Mouse (Mus musculus) liver, embryonic 11.5 days (tissue): ENCODE measurements around the gene Lama4. TPM values are rescaled to one million over a fixed set of nuclear protein-coding genes. Genes with fewer than 3 reads are reported as not detected.
A peak's percentile ranks its signal among the peaks of the same experiment; 100 is the strongest.

Experiments
- ATAC-seq: fragments of 200-750 bp; cut with Nextera tagmentation; replicated peaks from 2 replicates; pipeline ENCODE4 v1.8.0; 2017; ENCODE audit warnings: moderate number of reproducible peaks, mild to moderate bottlenecking, moderate TSS enrichment, moderate library complexity; ENCODE audit not compliant: low FRiP score
- DNase-seq: peaks from one replicate; pipeline ENCODE4 v3.0.0-alpha.2; 2017; ENCODE audit warnings: low spot score
- H3K27ac ChIP-seq: fragments of 300-500 bp; sonication (generic); 2 replicates; pipeline ENCODE4 v1.5.1; 2014; ENCODE audit warnings: mild to moderate bottlenecking, low read depth, low read length, control low read depth
- H3K27me3 ChIP-seq: fragments of 300-500 bp; sonication (generic); replicated peaks from 2 replicates; pipeline ENCODE4 v1.6.1; 2014; ENCODE audit warnings: low read length, mixed read lengths; ENCODE audit not compliant: control insufficient read depth, insufficient read depth
- H3K36me3 ChIP-seq: fragments of 300-500 bp; sonication (generic); 2 replicates; pipeline ENCODE4 v1.6.1; 2014; ENCODE audit warnings: mild to moderate bottlenecking, low read length, moderate library complexity, mixed read lengths; ENCODE audit not compliant: control insufficient read depth, insufficient read depth
- H3K4me1 ChIP-seq: fragments of 300-500 bp; sonication (generic); replicated peaks from 2 replicates; pipeline ENCODE4 v1.6.1; 2014; ENCODE audit warnings: low read length, mixed read lengths; ENCODE audit not compliant: control insufficient read depth, insufficient read depth
- H3K4me2 ChIP-seq: fragments of 300-500 bp; sonication (generic); 2 replicates; pipeline ENCODE4 v1.6.1; 2014; ENCODE audit warnings: mild to moderate bottlenecking, control low read depth, moderate library complexity
- H3K4me3 ChIP-seq: fragments of 300-500 bp; sonication (generic); 2 replicates; pipeline ENCODE4 v1.5.1; 2014; ENCODE audit warnings: low read depth, low read length, control low read depth
- H3K9ac ChIP-seq: fragments of 300-500 bp; sonication (generic); 2 replicates; pipeline ENCODE4 v1.6.1; 2014; ENCODE audit warnings: low read depth, low read length, control low read depth
- H3K9me3 ChIP-seq: fragments of 300-500 bp; sonication (generic); 2 replicates; pipeline ENCODE4 v1.6.1; 2016; ENCODE audit warnings: low read length, inconsistent platforms, mixed read lengths; ENCODE audit not compliant: control insufficient read depth
- WGBS: fragments of 180-500 bp; shearing (Covaris S2); extraction: QIAGEN DNeasy Blood & Tissue Kit; methylation state at CpG from one replicate; pipeline ENCODE4 v1.1.7; 2014; 5-methylcytosine and 5-hydroxymethylcytosine counted together
- polyA plus RNA-seq: library from polyadenylated mRNA; unstranded; fragments of >200 nt; fragmentation: Nextera tagmentation; extraction: Ambion mirVana; gene quantifications from 2 replicates; pipeline ENCODE4 v1.2.1, GENCODE M21; 2014

Gene Lama4
- polyA plus RNA-seq, 1 experiment from 2014 or later = 6.1 TPM

DNA sequence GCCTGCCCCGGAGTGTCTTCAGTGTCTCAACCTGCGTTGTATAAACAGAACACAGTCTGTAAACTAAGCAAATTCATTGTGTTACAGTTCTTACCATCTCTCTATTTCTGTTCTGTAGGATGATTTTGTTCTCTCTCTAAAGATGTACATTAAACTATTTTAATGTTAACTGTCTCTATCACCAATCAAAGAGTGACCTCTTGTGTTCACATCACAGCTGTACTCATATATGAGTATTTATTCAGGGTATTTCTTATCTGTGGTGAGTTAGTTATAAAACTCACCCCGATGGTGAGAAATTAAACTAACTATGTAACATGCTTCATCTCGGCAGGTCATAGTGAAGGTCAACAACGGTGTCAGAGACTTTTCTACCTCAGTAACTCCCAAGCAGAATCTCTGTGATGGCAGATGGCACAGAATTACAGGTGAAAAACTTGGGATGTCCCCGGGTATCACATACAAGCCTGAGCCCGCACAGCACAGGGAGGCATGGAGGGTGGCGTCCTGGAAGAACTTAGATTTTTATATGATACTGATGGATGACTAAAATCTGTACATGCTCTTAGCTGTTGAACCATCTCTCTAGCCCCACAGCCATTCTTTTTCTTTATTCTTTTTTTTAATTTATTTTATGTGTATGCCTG is 139.6 kb downstream of the Lama4 start:
- Histone ChIP-seq H3K4me2 (no peak overlapping the region), H3K4me1 (no peaks in the 10 kb centered on the region), H3K27me3 (no peaks in the 10 kb centered on the region), H3K9ac (no peak overlapping the region), H3K27ac (no peak overlapping the region), H3K9me3 (no peaks in the 10 kb centered on the region), H3K4me3 (no peak overlapping the region), H3K36me3 (no peaks in the 10 kb centered on the region)
- no peak for ATAC-seq
- no peak for DNase-seq
- WGBS = 90% methylated on average over 8 of the region's 8 CpGs

- ATAC-seq (no peak), DNase-seq (no peak)
- Histone ChIP-seq H3K27me3 (no peaks in the 10 kb centered on the region), H3K27ac (no peak overlapping the region), H3K9ac (no peak overlapping the region), H3K4me2 (no peak overlapping the region), H3K4me1 (no peaks in the 10 kb centered on the region), H3K9me3 (no peaks in the 10 kb centered on the region), H3K36me3 (no peaks in the 10 kb centered on the region), H3K4me3 (no peak overlapping the region)
- WGBS = 69% methylated on average over 3 of the region's 3 CpGs
Observed at GRCm38 (mm10) chr10:39106413-39106812, 141.1 kb downstream of the Lama4 start.

- Histone ChIP-seq H3K27me3 (no peaks in the 10 kb centered on the region), H3K27ac (no peak overlapping the region), H3K36me3 (no peaks in the 10 kb centered on the region), H3K4me3 (no peak overlapping the region), H3K4me1 (no peaks in the 10 kb centered on the region), H3K9ac (no peak overlapping the region), H3K9me3 (no peaks in the 10 kb centered on the region), H3K4me2 (no peak overlapping the region)
- ATAC-seq (no peak), DNase-seq (no peak)
- WGBS = 68% methylated on average over 4 of the region's 4 CpGs
Observed at GRCm38 (mm10) chr10:39106935-39107334, 141.6 kb downstream of the Lama4 start.

DNA sequence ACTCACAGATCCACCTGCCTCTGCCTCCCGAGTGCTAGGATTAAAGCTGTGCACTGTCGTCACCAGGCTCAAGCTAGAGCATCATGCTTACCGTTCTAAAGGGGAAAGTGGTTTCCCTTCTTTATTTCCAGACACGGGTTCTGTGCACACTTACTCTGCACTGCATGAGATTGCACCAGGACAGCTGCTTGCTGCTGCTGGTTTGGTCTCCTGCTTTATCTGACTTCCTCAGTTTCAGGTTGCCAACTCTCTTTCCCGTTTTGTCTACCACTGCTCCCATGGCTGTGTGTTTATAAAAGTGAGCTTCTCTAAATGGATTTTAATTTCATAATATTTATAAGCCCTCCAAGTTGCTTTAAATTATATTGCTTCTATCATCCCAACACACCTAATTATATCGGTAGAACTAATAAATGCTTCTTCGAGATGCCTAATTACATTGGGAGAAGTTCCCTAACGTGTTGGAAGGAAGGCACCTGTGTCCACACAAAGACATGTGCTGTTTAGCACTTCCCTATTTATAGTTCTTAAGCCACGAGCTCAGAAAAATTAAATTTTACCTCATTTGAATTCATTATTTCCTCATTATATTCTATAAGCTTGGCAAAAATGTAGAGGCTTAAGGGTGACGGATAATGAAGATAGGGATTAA is 143.6 kb downstream of the Lama4 start:
- Histone ChIP-seq H3K27me3 (no peaks in the 10 kb centered on the region), H3K27ac (no peak overlapping the region), H3K4me3 (no peak overlapping the region), H3K9ac (no peak overlapping the region), H3K9me3 (no peaks in the 10 kb centered on the region), H3K4me1 (no peaks in the 10 kb centered on the region), H3K36me3 (no peaks in the 10 kb centered on the region), H3K4me2 (no peak overlapping the region)
- DNase-seq = no peak
- ATAC-seq = no peak
- 53% methylated on average over 10 of the region's 10 CpGs for WGBS

GRCm38 (mm10) chr10:39109489-39109874 is 144.2 kb downstream of the Lama4 start:
- no peaks in the 10 kb centered on the region for H3K36me3 ChIP-seq
- no peaks in the 10 kb centered on the region for H3K4me1 ChIP-seq
- no peak overlapping the region for H3K4me3 ChIP-seq
- H3K9me3 ChIP-seq = no peaks in the 10 kb centered on the region
- ATAC-seq (no peak), DNase-seq (no peak)
- H3K27ac ChIP-seq = no peak overlapping the region
- no peak overlapping the region for H3K4me2 ChIP-seq
- no peak overlapping the region for H3K9ac ChIP-seq
- 68% methylated on average over 4 of the region's 4 CpGs for WGBS
- H3K27me3 ChIP-seq = no peaks in the 10 kb centered on the region

DNA sequence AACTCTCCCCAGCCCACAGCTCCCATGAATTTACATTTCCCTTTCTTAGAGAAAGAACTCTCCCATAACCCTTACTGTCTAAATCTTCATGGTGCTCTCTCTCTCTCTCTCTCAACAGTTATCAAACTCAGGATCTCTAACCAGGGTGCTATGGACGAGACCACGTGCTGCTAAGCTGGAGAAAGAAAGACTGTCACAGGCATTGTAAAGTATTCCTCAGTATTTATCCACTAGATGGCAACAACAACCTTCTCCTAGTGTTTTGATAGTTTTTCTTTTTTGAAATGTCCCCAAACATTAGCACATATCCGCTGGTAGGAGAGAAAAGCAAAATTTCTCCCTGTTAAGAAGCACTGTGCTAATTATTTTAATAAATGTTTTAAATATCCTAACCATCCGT is 156.1 kb downstream of the Lama4 start:
- no peaks in the 10 kb centered on the region for H3K9me3 ChIP-seq
- H3K27me3 ChIP-seq = no peaks in the 10 kb centered on the region
- H3K36me3 ChIP-seq = no peaks in the 10 kb centered on the region
- no peak overlapping the region for H3K9ac ChIP-seq
- H3K4me1 ChIP-seq = no peaks in the 10 kb centered on the region
- H3K4me3 ChIP-seq = no peak overlapping the region
- no peak overlapping the region for H3K4me2 ChIP-seq
- ATAC-seq = no peak
- 25% methylated on average over 4 of the region's 4 CpGs for WGBS
- H3K27ac ChIP-seq = no peak overlapping the region
- DNase-seq = no peak

GRCm38 (mm10) chr10:39133462-39134310 is 168.4 kb downstream of the Lama4 start, which contains the start of the genes Fam229b and Tube1:
Fam229b (minus strand) TSS chr10:39133914.
Tube1 (plus strand) TSS chr10:39133976.
- H3K36me3 ChIP-seq = 0 out of 2 replicates have a peak, but pooled peaks cover 2% of the 10 kb centered on the region
- no peak within 1 kb of the TSS for H3K27ac ChIP-seq
- H3K4me3 ChIP-seq = peak within 1 kb of the TSS; percentile 61
- 4% methylated on average over 47 of the region's 47 CpGs for WGBS
- DNase-seq = peak; percentile 80
- H3K9ac ChIP-seq = peak within 1 kb of the TSS; percentile 70
- peak within 1 kb of the TSS; percentile 73 for H3K4me2 ChIP-seq
- H3K27me3 ChIP-seq = no peaks in the 10 kb centered on the region
- peak; percentile 89 for ATAC-seq
- H3K9me3 ChIP-seq = no peaks in the 10 kb centered on the region
- peaks cover 9% of the 10 kb centered on the region; the same call in 1 of the 2 replicates for H3K4me1 ChIP-seq

- H3K9me3 ChIP-seq = no peaks in the 10 kb centered on the region
- H3K4me3 ChIP-seq = no peak overlapping the region
- H3K36me3 ChIP-seq = peaks cover 10% of the 10 kb centered on the region; the same call in 1 of the 2 replicates
- no peak for DNase-seq
- no peak overlapping the region for H3K4me2 ChIP-seq
- H3K4me1 ChIP-seq = peaks cover 9% of the 10 kb centered on the region; the same call in 1 of the 2 replicates
- no peak overlapping the region for H3K9ac ChIP-seq
- no peaks in the 10 kb centered on the region for H3K27me3 ChIP-seq
- no peak overlapping the region for H3K27ac ChIP-seq
- WGBS = 76% methylated on average over 3 of the region's 3 CpGs
- no peak for ATAC-seq
Observed at GRCm38 (mm10) chr10:39137766-39138165, 172.5 kb downstream of the Lama4 start.
